In genomic region chr1:93184071-93184828, GRCm38 (mm10) we compare ENCODE assay signal across 8 mouse cellular contexts. TPM values are rescaled to one million over a fixed set of nuclear protein-coding genes. Genes with fewer than 3 reads are reported as not detected.
A peak's percentile ranks its signal among the peaks of the same experiment; 100 is the strongest.
DNase-seq lines count a peak whose midpoint lies in the region.
"Had no signal": no experiment of that assay in that cellular context is flagged by ENCODE, and none has a peak within 500 bp of the region (broad histone marks: within the 10 kb centered on the region; RNA-seq: fewer than 3 reads in every experiment).

No protein-coding gene starts in this region.

- DNase-seq in layer of hippocampus, adult 11-12 months (ENCODE audit: low spot score): peak; percentile 60
- DNase-seq in layer of hippocampus, postnatal 25 days (ENCODE audit: extremely low spot score in 1 of 2, low spot score in 1 of 2): no peak
- DNase-seq in ZHBTc4 (ENCODE audit: low read depth, low spot score): peak; percentile 40
- DNase-seq in cerebellum, adult 9-10 months: peak; percentile 45
- DNase-seq in lung, postnatal 10 days: peak; percentile 51
- no peak for DNase-seq in retina, postnatal 1 day
- no peak for DNase-seq in adrenal gland, adult 18-20 months (ENCODE audit: low spot score in 2 of 2)

RNA-seq across cellular contexts. Expression of gene Crocc2, which starts 15.7 kb away (rescaled TPM):
- under 1 TPM; 0.17 to 0.35 TPM for total RNA-seq in layer of hippocampus, postnatal 25 days (2021)
- total RNA-seq in adrenal gland, adult 18-20 months (2021): under 1 TPM in 1 of 2 experiments, not detected in 1; 0.03 TPM

RNA-seq across cellular contexts. Expression of gene 2310007B03Rik, which starts 23.5 kb away (rescaled TPM):
- total RNA-seq in layer of hippocampus, postnatal 25 days (2021): not detected
- total RNA-seq in adrenal gland, adult 18-20 months (2021): not detected
- total RNA-seq: heart, adult 8-10 months had no signal

RNA-seq across cellular contexts. Expression of gene Agxt, which starts 49.2 kb away (rescaled TPM):
- not detected for total RNA-seq in layer of hippocampus, postnatal 25 days (2021)
- not detected for total RNA-seq in adrenal gland, adult 18-20 months (2021)
- total RNA-seq: heart, adult 8-10 months had no signal

RNA-seq across cellular contexts. Expression of gene Sned1, which starts 51.4 kb away (rescaled TPM):
- total RNA-seq in layer of hippocampus, postnatal 25 days (2021): 1 to 10 TPM; 3.8 to 8.1 TPM
- 10 to 100 TPM; 10.7 to 22.3 TPM for total RNA-seq in adrenal gland, adult 18-20 months (2021)

Comparison
In these comparisons a context has a peak if more than half of its experiments do, and no peak if none do; other contexts are left out.
1. DNase-seq: peak in layer of hippocampus, adult 11-12 months (single experiment), ZHBTc4 (single experiment), cerebellum, adult 9-10 months (single experiment) and lung, postnatal 10 days (single experiment); none in layer of hippocampus, postnatal 25 days (0 of 2), retina, postnatal 1 day (single experiment) and adrenal gland, adult 18-20 months (0 of 2).